Mouse (Mus musculus) cerebellum, adult 11 months (tissue): ENCODE measurements around the gene Lrrc73.

Source experiments
- DNase-seq: peaks from one replicate; pipeline ENCODE4 v3.0.0; 2022

Lrrc73 gene

DNA sequence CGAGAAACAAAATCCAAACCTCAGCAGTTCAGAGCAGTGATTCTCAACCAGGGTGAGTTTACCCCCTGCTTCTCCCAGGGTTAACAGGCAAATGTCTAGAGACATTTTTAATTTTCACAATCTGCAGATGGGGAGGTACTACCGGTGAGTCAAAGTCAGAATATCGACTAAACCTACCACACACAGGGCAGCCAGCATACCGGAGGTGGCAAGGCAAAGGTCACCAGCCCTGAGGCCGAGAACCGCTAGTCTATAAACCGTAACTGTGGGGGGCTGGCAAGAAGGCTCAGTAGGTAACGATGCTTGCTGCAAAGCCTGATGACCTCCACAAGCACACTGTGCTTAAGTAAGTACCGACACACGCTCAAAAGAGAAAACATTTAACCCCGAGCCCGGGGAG, 12.2 kb downstream of the Lrrc73 start:
- no peak for DNase-seq

GRCm38 (mm10) chr17:46265918-46266618, 12.7 kb downstream of the Lrrc73 start:
- DNase-seq: peak; percentile 82

GRCm38 (mm10) chr17:46266986-46267385, 13.7 kb downstream of the Lrrc73 start:
- DNase-seq: no peak

GRCm38 (mm10) chr17:46267511-46267910, 14.2 kb downstream of the Lrrc73 start:
- no peak for DNase-seq

DNA sequence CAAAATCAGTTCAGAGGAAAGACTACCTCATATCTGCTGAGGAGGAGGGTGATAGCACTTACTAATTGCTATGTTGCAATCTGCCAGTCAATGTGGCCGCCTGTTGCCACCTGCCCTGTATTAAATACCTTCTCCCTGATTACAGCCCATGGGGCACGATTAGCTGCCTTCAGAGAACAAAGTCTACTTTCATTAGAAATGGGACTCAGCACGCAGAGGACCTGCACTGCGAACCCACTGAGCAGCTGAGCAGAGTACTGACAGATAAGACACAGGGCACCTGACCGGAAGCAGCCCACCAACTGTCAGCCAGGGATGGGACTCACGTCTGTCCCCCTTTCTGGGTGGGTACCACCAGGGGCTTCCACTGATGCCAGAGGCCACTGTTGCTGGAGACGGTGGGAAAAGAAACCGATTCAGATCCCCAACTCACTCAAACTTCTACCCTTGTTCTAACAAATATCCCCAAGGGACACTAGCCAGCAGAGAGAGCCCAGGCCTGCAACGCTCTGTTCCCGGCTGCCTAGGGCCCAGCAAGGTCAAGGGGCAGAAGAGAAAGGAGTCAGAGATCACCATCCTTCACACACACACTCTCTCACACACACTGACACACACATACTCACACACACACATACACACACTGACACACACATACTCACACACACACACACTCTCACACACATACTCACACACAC, 14.8 kb downstream of the Lrrc73 start:
- no peak for DNase-seq

DNA sequence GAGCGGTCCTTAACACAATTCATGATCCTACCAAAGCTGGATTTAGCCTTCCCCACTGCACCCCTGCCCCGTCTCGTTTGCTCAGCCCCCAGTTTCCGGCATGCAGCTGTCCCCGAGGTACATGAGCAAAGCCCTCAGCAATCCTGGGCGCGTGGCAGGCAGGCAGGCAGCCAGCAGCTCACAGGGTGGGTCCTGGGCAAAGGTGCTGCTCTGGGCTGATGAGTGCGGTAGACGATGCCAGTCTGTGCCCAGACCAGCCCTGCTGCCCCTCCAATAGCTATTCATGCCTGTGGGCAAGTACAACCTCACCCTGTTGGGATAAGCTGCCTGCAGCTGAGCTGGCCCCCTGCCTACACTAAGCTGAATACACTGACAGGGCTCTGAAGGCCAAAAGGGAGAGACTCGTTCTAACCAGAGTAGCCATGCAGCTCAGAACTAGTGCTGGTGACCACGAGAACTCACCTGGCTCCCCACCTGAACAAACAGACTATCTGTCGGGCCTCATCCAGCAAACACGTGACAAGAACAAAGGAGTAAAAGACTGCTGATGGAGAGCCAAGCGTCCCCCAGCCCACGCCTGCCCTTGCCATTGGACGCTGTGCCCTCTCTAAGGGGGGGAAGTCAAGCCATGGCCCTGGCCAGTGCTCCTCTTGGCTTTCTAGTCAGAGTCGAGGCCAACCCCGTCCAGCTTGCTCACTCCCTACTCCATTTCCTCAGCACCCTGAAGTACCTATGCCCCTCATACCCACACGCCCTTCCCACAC, 16.6 kb downstream of the Lrrc73 start:
- no peak for DNase-seq

- no peak for DNase-seq
These were observed 18.7 kb downstream of the Lrrc73 start for GRCm38 (mm10) chr17:46272058-46272457.

- DNase-seq: no peak
These were observed 19.3 kb downstream of the Lrrc73 start for GRCm38 (mm10) chr17:46272675-46273074.

GRCm38 (mm10) chr17:46273803-46274236, 20.5 kb downstream of the Lrrc73 start:
- DNase-seq: no peak

GRCm38 (mm10) chr17:46274465-46274864, 21.1 kb downstream of the Lrrc73 start:
- no peak for DNase-seq

DNA sequence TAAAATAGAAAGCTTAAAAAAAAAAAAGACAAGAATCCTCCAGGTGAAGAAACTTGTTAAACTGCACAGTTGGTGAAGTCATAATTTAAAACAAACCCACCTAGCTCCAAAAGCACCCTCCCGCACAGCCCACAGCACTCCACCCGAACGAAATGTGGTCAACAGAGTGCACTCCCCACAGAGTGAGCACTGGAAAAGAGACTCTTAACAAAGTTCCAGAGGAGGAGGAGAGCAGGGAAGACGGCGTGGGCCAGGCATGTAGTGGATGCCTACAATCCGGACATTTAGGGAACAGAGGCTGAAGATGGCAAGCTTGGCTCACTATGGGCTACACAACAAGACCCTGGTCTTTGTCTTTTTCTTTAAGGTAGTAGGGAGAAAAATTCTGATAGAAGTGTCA, 21.7 kb downstream of the Lrrc73 start:
- DNase-seq: no peak

DNA sequence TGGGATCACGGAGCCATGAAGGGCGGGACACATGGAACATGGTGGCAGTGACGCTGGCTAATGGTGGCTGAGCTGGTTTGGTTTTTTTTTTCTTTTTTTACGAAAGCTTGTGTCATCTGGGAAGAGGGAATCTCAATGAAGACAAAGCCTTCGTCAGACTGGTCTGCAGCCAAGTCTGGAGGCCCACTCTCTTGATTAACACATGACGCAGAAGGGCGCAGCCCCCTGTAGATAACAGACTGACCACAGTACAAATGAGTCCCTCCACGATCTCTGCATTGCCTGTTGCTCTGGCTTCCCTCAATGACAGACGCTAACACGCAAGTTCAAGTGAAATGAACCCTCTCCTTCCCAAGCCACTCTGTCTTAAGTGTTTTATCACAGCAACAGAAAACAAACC, 22.2 kb downstream of the Lrrc73 start:
- DNase-seq: no peak

GRCm38 (mm10) chr17:46277586-46277985, 24.3 kb downstream of the Lrrc73 start:
- DNase-seq: no peak

DNA sequence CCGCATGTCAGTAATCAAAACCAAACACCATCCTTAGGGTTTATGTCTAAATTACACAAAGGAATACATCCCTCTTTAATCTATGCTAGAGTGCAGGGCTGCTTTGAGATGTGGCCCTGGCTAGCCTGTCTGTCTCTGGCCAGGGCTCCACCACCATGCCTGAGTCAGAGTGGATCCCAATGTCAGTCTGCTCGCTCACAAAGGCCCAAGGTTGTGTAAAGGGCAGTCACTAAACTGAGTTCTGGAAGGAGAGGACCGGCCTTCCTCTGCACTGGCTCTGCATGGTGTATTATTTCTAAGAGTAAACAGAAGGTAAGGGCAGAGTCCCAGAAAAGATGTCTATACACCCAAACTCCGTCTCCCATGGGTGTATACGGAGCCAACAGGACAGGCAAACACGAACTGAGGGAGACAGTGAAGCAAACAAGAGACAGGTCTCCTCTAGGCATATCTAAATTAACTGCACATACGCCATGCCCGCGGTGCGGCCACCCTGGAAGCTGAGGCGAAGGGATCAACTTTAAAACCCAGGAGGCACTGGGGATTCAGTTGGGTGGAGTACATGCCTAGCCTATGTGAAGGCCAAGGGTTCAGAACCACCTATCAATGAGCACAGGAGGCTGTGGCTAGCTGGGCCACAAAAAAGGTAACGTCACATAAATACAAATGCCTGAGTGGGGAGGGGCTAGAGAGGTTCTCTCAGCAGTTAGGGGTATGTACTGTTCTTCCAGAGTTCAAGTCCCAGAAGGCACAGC, 24.9 kb downstream of the Lrrc73 start:
- DNase-seq: no peak

GRCm38 (mm10) chr17:46282483-46283123, 29.3 kb downstream of the Lrrc73 start, which contains the start of gene Tjap1:
Tjap1 (minus strand) TSS chr17:46283026.
- peak; percentile 76 for DNase-seq

DNA sequence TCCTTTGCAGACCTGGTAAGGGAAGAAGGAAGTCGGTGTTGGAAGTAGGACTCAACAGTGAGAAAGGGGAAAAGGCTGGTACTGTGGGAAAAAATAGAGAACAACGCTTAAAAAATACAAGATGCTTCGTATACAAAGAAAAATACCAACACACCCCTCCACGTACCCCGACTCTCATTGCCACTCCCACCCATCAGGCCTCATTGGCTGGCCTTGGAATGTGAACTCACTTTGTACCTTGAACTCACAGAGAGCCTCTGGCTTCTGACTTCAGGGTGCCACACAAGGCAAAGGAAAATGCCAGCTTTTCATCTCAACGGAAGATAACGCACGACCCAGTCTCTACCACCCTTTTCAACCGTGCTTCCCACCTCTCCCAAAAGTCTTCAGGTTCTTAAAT, 29.8 kb downstream of the Lrrc73 start:
- DNase-seq: no peak

GRCm38 (mm10) chr17:46283911-46284310, 30.6 kb downstream of the Lrrc73 start:
- DNase-seq: no peak

GRCm38 (mm10) chr17:46284653-46285052, 31.3 kb downstream of the Lrrc73 start:
- DNase-seq: no peak

- DNase-seq: no peak
These were observed 32.1 kb downstream of the Lrrc73 start for GRCm38 (mm10) chr17:46285407-46285806.

DNA sequence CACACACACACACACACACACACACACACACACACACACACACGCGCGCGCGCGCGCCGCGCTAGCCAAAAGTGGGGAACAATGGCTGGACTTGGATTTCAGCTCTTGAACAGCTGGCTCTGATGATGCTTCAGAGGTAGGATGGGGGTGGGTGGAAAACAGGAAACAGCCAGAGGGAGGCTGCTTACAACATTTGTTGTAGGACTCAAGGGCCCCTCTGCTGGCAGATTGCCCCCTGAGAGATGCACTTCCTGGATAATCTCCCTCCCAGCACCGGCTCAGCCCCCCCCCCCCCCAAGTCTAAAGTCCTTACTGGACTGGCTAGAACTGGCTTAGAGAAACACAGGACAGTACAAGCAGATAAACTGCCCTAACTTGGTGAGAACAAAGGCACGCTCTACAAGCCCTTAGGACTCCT, 34.4 kb downstream of the Lrrc73 start:
- no peak for DNase-seq

DNA sequence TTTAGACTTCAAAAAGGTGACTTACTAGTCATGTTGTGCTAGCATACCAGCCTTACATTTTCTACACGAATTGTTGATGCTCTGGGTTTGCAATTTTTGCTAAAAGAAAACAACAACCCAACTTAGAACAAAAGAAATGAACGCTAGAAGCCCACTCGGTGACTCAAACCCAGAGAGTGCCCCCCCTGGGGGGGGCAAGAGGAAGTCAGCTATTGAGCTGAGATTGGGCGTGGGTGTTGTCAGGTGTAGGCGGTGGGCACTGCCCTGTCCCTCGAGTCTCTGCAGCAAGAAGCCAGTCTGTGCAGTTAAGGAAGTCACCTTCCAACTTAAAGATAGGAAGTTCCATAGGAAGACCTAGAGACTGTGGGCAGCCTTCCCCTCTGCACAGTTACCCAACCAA, 43.3 kb downstream of the Lrrc73 start:
- no peak for DNase-seq

DNA sequence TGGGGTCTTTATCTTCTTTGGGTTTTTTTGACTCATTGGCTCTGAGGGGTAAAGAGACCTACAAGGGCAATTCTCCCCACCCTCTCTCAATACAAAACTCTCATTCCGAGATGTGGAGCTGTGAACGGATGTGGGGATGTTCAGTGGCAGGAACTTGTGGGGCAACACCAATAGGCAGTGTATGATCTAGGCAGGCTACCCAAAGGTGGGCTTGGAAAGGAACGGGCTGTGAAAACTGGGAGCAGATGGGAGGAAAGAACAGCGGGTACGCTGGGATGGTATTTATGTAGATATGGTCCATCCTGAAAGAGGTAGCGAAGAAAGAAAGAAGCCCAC, 43.7 kb downstream of the Lrrc73 start:
- no peak for DNase-seq
